Mouse (Mus musculus) frontal cortex, adult 2 months (tissue): ENCODE measurements at regions not wholly inside any gene's neighbourhood (a gene's known extent, or its start where the extent isn't known, plus 50 kb on each side); places are given as distances from the start of the nearest gene placed in this dataset.
"Not testable (repeated sequence)": the region's sequence is repeated elsewhere in the genome, so short reads cannot be mapped to it uniquely, and the experiment has no call there.

Experiments used
- DNase-seq, 2 experiments: peaks; one replicate each; pipeline ENCODE4 v3.0.0; 2022; ENCODE audit warnings: low spot score in 1 of 2; ENCODE audit errors: extremely low spot score in 1 of 2

GRCm38 (mm10) chr14:96601092-96601491 lies 82.2 kb upstream of the Klhl1 start:
- DNase-seq: not testable (repeated sequence)

GRCm38 (mm10) chr14:96592051-96592450 lies 73.1 kb upstream of the Klhl1 start:
- no peak for DNase-seq
